Comparison of ENCODE assay signal across 14 mouse cellular contexts in genomic region chr2:104208415-104208814, GRCm38 (mm10).
DNase-seq lines count a peak whose midpoint lies in the region; ATAC-seq and TF ChIP-seq lines count a peak whose summit lies in the region.
"Had no signal": no experiment of that assay in that cellular context is flagged by ENCODE, and none has a peak within 500 bp of the region (broad histone marks: within the 10 kb centered on the region; RNA-seq: fewer than 3 reads in every experiment).

No protein-coding gene starts in this region.

- no peak for TF ChIP-seq EP300 in stomach, postnatal 0 days (optimal IDR thresholded peaks at IDR 0.05)

- no peak overlapping the region for H3K4me3 ChIP-seq in kidney, embryonic 15.5 days (replicated peaks)
- H3K4me3 ChIP-seq in cortical plate, adult 2 months (ENCODE audit: insufficient read depth, low read length), result no peak overlapping the region
- no peak overlapping the region for H3K4me3 ChIP-seq in forebrain, postnatal 0 days (ENCODE audit: low read depth, low read length)
- H3K4me3 ChIP-seq in midbrain, embryonic 14.5 days (replicated peaks; ENCODE audit: low read depth, low read length), result no peak overlapping the region
- H3K4me3 ChIP-seq in stomach, postnatal 0 days (ENCODE audit: low read depth, low read length), result no peak overlapping the region
- H3K4me3 ChIP-seq: embryonic facial prominence, embryonic 15.5 days; heart, embryonic 13.5 days; stomach, embryonic 15.5 days had no signal

- H3K4me1 ChIP-seq in kidney, embryonic 15.5 days, result peaks cover 12% of the 10 kb centered on the region
- peaks cover 7% of the 10 kb centered on the region for H3K4me1 ChIP-seq in cortical plate, adult 2 months (ENCODE audit: control insufficient read depth, insufficient read depth, low read length)
- peaks cover 10% of the 10 kb centered on the region for H3K4me1 ChIP-seq in forebrain, postnatal 0 days (ENCODE audit: insufficient read depth)
- H3K4me1 ChIP-seq in midbrain, embryonic 14.5 days (ENCODE audit: control insufficient read depth, insufficient read depth, low read length), result peaks cover 23% of the 10 kb centered on the region
- H3K4me1 ChIP-seq in stomach, postnatal 0 days (replicated peaks; ENCODE audit: control insufficient read depth, insufficient read depth), result no peaks in the 10 kb centered on the region
- H3K4me1 ChIP-seq: embryonic facial prominence, embryonic 15.5 days; stomach, embryonic 15.5 days had no signal

- H3K4me2 ChIP-seq in kidney, embryonic 15.5 days, result no peak overlapping the region
- no peak overlapping the region for H3K4me2 ChIP-seq in forebrain, postnatal 0 days (ENCODE audit: low read depth)
- H3K4me2 ChIP-seq in midbrain, embryonic 14.5 days (ENCODE audit: low read length), result peak overlapping the region; percentile 34
- H3K4me2 ChIP-seq in stomach, postnatal 0 days (replicated peaks; ENCODE audit: low read depth), result no peak overlapping the region
- H3K4me2 ChIP-seq: embryonic facial prominence, embryonic 15.5 days; heart, embryonic 13.5 days; lung, embryonic 14.5 days; stomach, embryonic 15.5 days had no signal

- H3K36me3 ChIP-seq in kidney, embryonic 15.5 days, result no peaks in the 10 kb centered on the region
- H3K36me3 ChIP-seq in forebrain, postnatal 0 days (ENCODE audit: insufficient read depth), result peaks cover 27% of the 10 kb centered on the region
- peaks cover 4% of the 10 kb centered on the region; the same call in 1 of the 2 replicates for H3K36me3 ChIP-seq in midbrain, embryonic 14.5 days (ENCODE audit: control insufficient read depth, insufficient read depth, low read length)
- H3K36me3 ChIP-seq in stomach, postnatal 0 days (ENCODE audit: control insufficient read depth, insufficient read depth, low read length), result no peaks in the 10 kb centered on the region
- H3K36me3 ChIP-seq: embryonic facial prominence, embryonic 15.5 days; heart, embryonic 13.5 days; stomach, embryonic 15.5 days had no signal

- WGBS in kidney, embryonic 15.5 days, result 54% methylated on average over 5 of the region's 5 CpGs
- 51% methylated on average over 5 of the region's 5 CpGs for WGBS in forebrain, postnatal 0 days
- 53% methylated on average over 5 of the region's 5 CpGs for WGBS in midbrain, embryonic 14.5 days
- WGBS in stomach, postnatal 0 days, result 60% methylated on average over 5 of the region's 5 CpGs

- ATAC-seq in kidney, embryonic 15.5 days (replicated peaks; ENCODE audit: low FRiP score), result 0 out of 2 replicates have a peak, but pooled peaks have one; percentile 25
- ATAC-seq in forebrain, postnatal 0 days, result peak; percentile 24
- ATAC-seq in midbrain, embryonic 14.5 days (ENCODE audit: low FRiP score, low TSS enrichment), result peak; percentile 50
- ATAC-seq in stomach, postnatal 0 days (ENCODE audit: low FRiP score, low TSS enrichment), result no peak

- H3K27me3 ChIP-seq in kidney, embryonic 15.5 days, result no peaks in the 10 kb centered on the region
- H3K27me3 ChIP-seq in forebrain, postnatal 0 days (ENCODE audit: insufficient read depth, low read length), result no peaks in the 10 kb centered on the region
- no peaks in the 10 kb centered on the region for H3K27me3 ChIP-seq in midbrain, embryonic 14.5 days (ENCODE audit: control insufficient read depth, insufficient read depth, low read length)
- no peaks in the 10 kb centered on the region for H3K27me3 ChIP-seq in stomach, postnatal 0 days (ENCODE audit: control insufficient read depth, insufficient read depth, low read length)
- H3K27me3 ChIP-seq: embryonic facial prominence, embryonic 15.5 days; heart, embryonic 13.5 days; stomach, embryonic 15.5 days had no signal

- no peak for TF ChIP-seq CTCF in cortical plate, adult 2 months (IDR thresholded peaks at IDR 0.05; ENCODE audit: extremely low read depth, insufficient read depth, low read length)
- TF ChIP-seq CTCF in forebrain, postnatal 0 days (IDR thresholded peaks at IDR 0.05; ENCODE audit: low read depth), result no peak
- TF ChIP-seq CTCF in stomach, postnatal 0 days (IDR thresholded peaks at IDR 0.05; ENCODE audit: low read depth), result no peak

- no peak for TF ChIP-seq POLR2A in cortical plate, adult 2 months (IDR thresholded peaks at IDR 0.05; ENCODE audit: extremely low read depth, insufficient read depth, low read length)

- H3K9me3 ChIP-seq in kidney, embryonic 15.5 days (replicated peaks), result no peaks in the 10 kb centered on the region
- no peaks in the 10 kb centered on the region for H3K9me3 ChIP-seq in forebrain, postnatal 0 days (ENCODE audit: low read length)
- no peaks in the 10 kb centered on the region for H3K9me3 ChIP-seq in midbrain, embryonic 14.5 days (ENCODE audit: control insufficient read depth, low read length)
- H3K9me3 ChIP-seq in stomach, postnatal 0 days (ENCODE audit: control insufficient read depth, low read length), result no peaks in the 10 kb centered on the region
- H3K9me3 ChIP-seq: embryonic facial prominence, embryonic 15.5 days; heart, embryonic 13.5 days; stomach, embryonic 15.5 days had no signal

- DNase-seq in kidney, postnatal 25 days, result no peak
- DNase-seq in forebrain, postnatal 0 days, result no peak
- DNase-seq in midbrain, embryonic 14.5 days, result no peak
- DNase-seq in stomach, postnatal 0 days (ENCODE audit: low spot score), result no peak
- DNase-seq in ovary, postnatal 36 days (ENCODE audit: low spot score), result no peak
- no peak for DNase-seq in cerebellum, postnatal 4 days (ENCODE audit: low spot score in 2 of 2)
- DNase-seq: cerebellum, adult 11 months; kidney, adult 9 months had no signal

- H3K27ac ChIP-seq in kidney, embryonic 15.5 days, result no peak overlapping the region
- H3K27ac ChIP-seq in cortical plate, adult 2 months (ENCODE audit: insufficient read depth, low read length), result peak overlapping the region; percentile 13
- H3K27ac ChIP-seq in forebrain, postnatal 0 days (ENCODE audit: low read depth, low read length), result peak overlapping the region; percentile 69
- peak overlapping the region; percentile 78 for H3K27ac ChIP-seq in midbrain, embryonic 14.5 days (replicated peaks; ENCODE audit: low read depth, low read length)
- no peak overlapping the region for H3K27ac ChIP-seq in stomach, postnatal 0 days (replicated peaks)
- H3K27ac ChIP-seq: embryonic facial prominence, embryonic 15.5 days; heart, embryonic 13.5 days; stomach, embryonic 15.5 days had no signal

- no peak overlapping the region for H3K9ac ChIP-seq in kidney, embryonic 15.5 days
- H3K9ac ChIP-seq in forebrain, postnatal 0 days, result no peak overlapping the region
- peak overlapping the region; percentile 4; the same call in 1 of the 2 replicates for H3K9ac ChIP-seq in midbrain, embryonic 14.5 days (replicated peaks; ENCODE audit: low read length)
- no peak overlapping the region for H3K9ac ChIP-seq in stomach, postnatal 0 days (ENCODE audit: low read length)
- H3K9ac ChIP-seq: embryonic facial prominence, embryonic 15.5 days; heart, embryonic 13.5 days; lung, embryonic 14.5 days; stomach, embryonic 15.5 days had no signal

Comparison
In these comparisons a context has a peak if more than half of its experiments do, and no peak if none do; other contexts are left out.
1. H3K27ac ChIP-seq: peak in cortical plate, adult 2 months (single experiment), forebrain, postnatal 0 days (single experiment) and midbrain, embryonic 14.5 days (single experiment); none in kidney, embryonic 15.5 days (single experiment) and stomach, postnatal 0 days (single experiment).